Mouse (Mus musculus): ENCODE measurements around the gene Nfix. TPM values are rescaled to one million over a fixed set of nuclear protein-coding genes. Genes with fewer than 3 reads are reported as not detected.

Gene Nfix
- polyA plus RNA-seq, 1 experiment: 98.5 TPM

- TF ChIP-seq POLR2A (IDR thresholded peaks at IDR 0.05; ENCODE audit: borderline replicate concordance, insufficient read depth, low read length) (no peak), CTCF (IDR thresholded peaks at IDR 0.05; ENCODE audit: borderline replicate concordance, insufficient read depth, low read depth, low read length) (no peak)
- WGBS: 40% methylated on average over 11 of the region's 11 CpGs
- peaks cover 41% of the 10 kb centered on the region for H3K4me1 ChIP-seq (ENCODE audit: control insufficient read depth, insufficient read depth, low read length)
- H3K27me3 ChIP-seq (ENCODE audit: control insufficient read depth, insufficient read depth, low read length): no peaks in the 10 kb centered on the region
- DNase-seq: no peak
- H3K4me3 ChIP-seq (replicated peaks; ENCODE audit: insufficient read depth, low read depth, low read length): no peak overlapping the region
- no peak overlapping the region for H3K27ac ChIP-seq (ENCODE audit: insufficient read depth, low read length)
Measured at GRCm38 (mm10) chr8:84716790-84717189, 83.4 kb downstream of the Nfix start.

DNA sequence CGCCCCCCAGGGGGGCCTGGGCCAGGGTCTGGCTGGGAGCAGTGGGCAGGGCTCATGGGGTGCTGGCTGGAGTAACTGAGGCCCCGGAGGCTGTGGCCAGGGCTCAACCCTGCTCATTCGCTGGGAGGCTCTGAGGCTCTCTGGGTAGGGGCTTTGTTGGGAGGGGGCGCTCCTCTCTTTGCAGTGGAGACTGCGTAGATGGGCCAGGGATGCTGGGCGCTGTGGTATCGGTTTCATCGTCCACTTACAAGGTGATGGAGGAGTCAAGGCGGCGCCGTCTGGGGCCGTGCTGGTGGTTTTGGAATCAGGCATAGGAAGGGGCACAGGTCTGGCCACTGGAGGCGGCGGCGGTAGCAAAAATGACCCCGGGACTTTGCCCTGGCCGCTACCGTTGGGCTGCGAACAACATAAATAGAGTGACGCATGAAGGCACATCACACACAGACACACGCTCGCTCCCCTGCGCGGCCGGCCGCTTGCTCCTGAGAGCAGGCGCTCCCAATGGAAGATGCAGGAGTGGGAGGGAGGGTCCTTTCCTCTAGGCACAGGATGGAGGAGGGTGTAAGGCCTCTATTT lies 84.2 kb downstream of the Nfix start:
- 48% methylated on average over 27 of the region's 27 CpGs for WGBS
- DNase-seq: no peak
- H3K27me3 ChIP-seq (ENCODE audit: control insufficient read depth, insufficient read depth, low read length): no peaks in the 10 kb centered on the region
- H3K4me1 ChIP-seq (ENCODE audit: control insufficient read depth, insufficient read depth, low read length): peaks cover 36% of the 10 kb centered on the region
- H3K27ac ChIP-seq (ENCODE audit: insufficient read depth, low read length): no peak overlapping the region
- H3K4me3 ChIP-seq (replicated peaks; ENCODE audit: insufficient read depth, low read depth, low read length): no peak overlapping the region
- no peak for TF ChIP-seq POLR2A (IDR thresholded peaks at IDR 0.05; ENCODE audit: borderline replicate concordance, insufficient read depth, low read length)
- TF ChIP-seq CTCF (IDR thresholded peaks at IDR 0.05; ENCODE audit: borderline replicate concordance, insufficient read depth, low read depth, low read length): no peak

DNA sequence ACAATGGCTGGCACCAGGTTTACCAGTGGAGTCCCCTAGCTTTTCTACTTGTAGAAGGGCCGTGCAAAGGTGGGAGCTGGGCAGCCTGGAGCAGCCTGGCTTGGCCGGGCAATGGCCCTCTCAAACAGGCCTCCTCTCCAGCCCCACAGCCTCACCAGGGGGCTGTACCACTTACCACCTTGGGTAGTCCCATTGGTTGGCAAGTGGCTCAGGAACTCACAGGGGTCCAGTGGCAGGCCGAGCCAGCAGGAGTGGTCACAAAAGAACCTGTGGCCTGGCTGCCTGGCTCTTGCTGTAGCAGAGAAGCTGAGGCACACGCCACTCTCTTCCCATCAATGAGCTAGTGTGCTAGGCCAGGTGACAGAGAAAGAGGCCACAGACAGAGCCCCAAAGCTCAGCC lies 86.0 kb downstream of the Nfix start:
- Histone ChIP-seq H3K27me3 (ENCODE audit: control insufficient read depth, insufficient read depth, low read length) (no peaks in the 10 kb centered on the region), H3K27ac (ENCODE audit: insufficient read depth, low read length) (no peak overlapping the region; the same call in 1 of the 2 replicates), H3K4me3 (replicated peaks; ENCODE audit: insufficient read depth, low read depth, low read length) (no peak overlapping the region), H3K4me1 (ENCODE audit: control insufficient read depth, insufficient read depth, low read length) (peaks cover 27% of the 10 kb centered on the region)
- 45% methylated on average over 4 of the region's 4 CpGs for WGBS
- TF ChIP-seq POLR2A (IDR thresholded peaks at IDR 0.05; ENCODE audit: borderline replicate concordance, insufficient read depth, low read length) (no peak), CTCF (IDR thresholded peaks at IDR 0.05; ENCODE audit: borderline replicate concordance, insufficient read depth, low read depth, low read length) (no peak)
- no peak for DNase-seq

DNA sequence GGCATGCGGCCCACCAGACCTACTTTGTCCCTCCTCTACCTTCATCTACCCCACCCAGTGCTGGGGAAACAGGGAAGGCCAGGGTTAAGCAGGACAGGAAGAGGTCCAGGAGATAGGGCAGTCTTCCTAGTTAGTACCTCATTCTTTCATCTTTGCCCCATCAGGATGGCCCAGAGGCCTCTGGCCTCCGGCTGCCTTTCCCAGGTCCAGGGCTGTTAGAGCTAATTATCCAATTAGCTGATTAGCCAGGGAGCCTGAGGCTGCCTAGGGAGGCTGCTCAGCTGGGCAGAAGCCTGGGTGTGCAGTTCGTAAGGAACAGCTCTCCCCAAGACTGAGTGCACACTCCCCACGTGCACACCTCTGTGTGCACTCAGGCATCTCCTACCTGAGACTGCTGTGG lies 86.8 kb downstream of the Nfix start:
- WGBS: 44% methylated on average over 4 of the region's 4 CpGs
- no peaks in the 10 kb centered on the region for H3K27me3 ChIP-seq (ENCODE audit: control insufficient read depth, insufficient read depth, low read length)
- H3K4me1 ChIP-seq (ENCODE audit: control insufficient read depth, insufficient read depth, low read length): peaks cover 25% of the 10 kb centered on the region
- TF ChIP-seq CTCF (IDR thresholded peaks at IDR 0.05; ENCODE audit: borderline replicate concordance, insufficient read depth, low read depth, low read length) (no peak), POLR2A (IDR thresholded peaks at IDR 0.05; ENCODE audit: borderline replicate concordance, insufficient read depth, low read length) (no peak)
- no peak overlapping the region for H3K4me3 ChIP-seq (replicated peaks; ENCODE audit: insufficient read depth, low read depth, low read length)
- peak overlapping the region; percentile 4; the same call in 1 of the 2 replicates for H3K27ac ChIP-seq (ENCODE audit: insufficient read depth, low read length)
- DNase-seq: no peak

- no peak overlapping the region for H3K27ac ChIP-seq (ENCODE audit: insufficient read depth, low read length)
- no peak for TF ChIP-seq POLR2A (IDR thresholded peaks at IDR 0.05; ENCODE audit: borderline replicate concordance, insufficient read depth, low read length)
- TF ChIP-seq CTCF (IDR thresholded peaks at IDR 0.05; ENCODE audit: borderline replicate concordance, insufficient read depth, low read depth, low read length): no peak
- no peak overlapping the region for H3K4me3 ChIP-seq (replicated peaks; ENCODE audit: insufficient read depth, low read depth, low read length)
- 33% methylated on average over 3 of the region's 3 CpGs for WGBS
- no peaks in the 10 kb centered on the region for H3K27me3 ChIP-seq (ENCODE audit: control insufficient read depth, insufficient read depth, low read length)
- no peak for DNase-seq
- H3K4me1 ChIP-seq (ENCODE audit: control insufficient read depth, insufficient read depth, low read length): peaks cover 24% of the 10 kb centered on the region
Measured at GRCm38 (mm10) chr8:84712759-84713120, 87.4 kb downstream of the Nfix start.

DNA sequence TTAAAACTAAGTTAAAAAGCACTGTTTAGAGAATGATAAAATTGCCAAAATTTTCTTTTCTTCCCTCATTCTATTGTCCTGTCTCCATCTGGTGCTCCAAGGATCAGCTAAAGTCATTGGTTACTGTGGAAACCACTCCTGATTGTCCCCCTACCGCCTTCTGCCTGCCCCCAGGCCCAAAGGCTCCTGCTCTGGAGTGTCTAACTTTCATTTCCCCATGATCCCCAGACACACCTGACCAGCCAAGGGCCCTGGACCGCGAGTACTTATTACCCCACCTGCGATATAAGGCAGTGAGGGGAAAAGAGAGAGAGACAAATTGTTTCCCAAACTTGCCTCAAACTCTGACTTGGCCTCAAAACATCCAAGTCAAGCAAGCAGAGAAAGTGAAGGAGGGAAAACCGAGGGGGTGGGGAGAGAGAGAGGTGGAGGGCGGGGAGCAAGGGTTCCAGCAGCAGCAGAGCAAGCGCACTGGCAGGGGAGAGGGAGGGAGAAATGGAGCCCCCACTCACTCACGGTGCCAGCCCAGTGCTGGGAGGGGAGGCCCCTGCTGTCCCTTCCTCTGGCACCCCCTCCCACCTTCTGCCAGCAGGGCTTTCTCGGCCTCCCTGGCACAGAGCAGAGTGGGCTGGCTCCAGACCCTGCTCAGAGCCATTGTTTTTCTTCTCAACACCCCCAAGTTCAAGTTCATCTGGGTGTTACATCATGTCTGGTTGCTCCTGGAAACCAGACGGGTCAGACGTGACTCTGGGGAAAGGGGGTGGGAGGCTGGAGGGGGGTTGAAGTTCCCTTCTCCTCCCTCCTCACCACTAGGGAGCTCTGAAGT lies 88.0 kb downstream of the Nfix start:
- H3K4me1 ChIP-seq (ENCODE audit: control insufficient read depth, insufficient read depth, low read length): peaks cover 24% of the 10 kb centered on the region
- DNase-seq: peak in 1 of 2 experiments; percentile 49
- no peak overlapping the region for H3K4me3 ChIP-seq (replicated peaks; ENCODE audit: insufficient read depth, low read depth, low read length)
- WGBS: 27% methylated on average over 11 of the region's 11 CpGs
- no peak for TF ChIP-seq CTCF (IDR thresholded peaks at IDR 0.05; ENCODE audit: borderline replicate concordance, insufficient read depth, low read depth, low read length)
- TF ChIP-seq POLR2A (IDR thresholded peaks at IDR 0.05; ENCODE audit: borderline replicate concordance, insufficient read depth, low read length): no peak
- no peak overlapping the region for H3K27ac ChIP-seq (ENCODE audit: insufficient read depth, low read length)
- no peaks in the 10 kb centered on the region for H3K27me3 ChIP-seq (ENCODE audit: control insufficient read depth, insufficient read depth, low read length)

GRCm38 (mm10) chr8:84711312-84711711 lies 88.8 kb downstream of the Nfix start:
- TF ChIP-seq CTCF (IDR thresholded peaks at IDR 0.05; ENCODE audit: borderline replicate concordance, insufficient read depth, low read depth, low read length) (no peak), POLR2A (IDR thresholded peaks at IDR 0.05; ENCODE audit: borderline replicate concordance, insufficient read depth, low read length) (no peak)
- Histone ChIP-seq H3K27ac (ENCODE audit: insufficient read depth, low read length) (no peak overlapping the region), H3K4me1 (ENCODE audit: control insufficient read depth, insufficient read depth, low read length) (peaks cover 19% of the 10 kb centered on the region), H3K27me3 (ENCODE audit: control insufficient read depth, insufficient read depth, low read length) (no peaks in the 10 kb centered on the region), H3K4me3 (replicated peaks; ENCODE audit: insufficient read depth, low read depth, low read length) (no peak overlapping the region)
- 20% methylated on average over 3 of the region's 3 CpGs for WGBS
- no peak for DNase-seq

DNA sequence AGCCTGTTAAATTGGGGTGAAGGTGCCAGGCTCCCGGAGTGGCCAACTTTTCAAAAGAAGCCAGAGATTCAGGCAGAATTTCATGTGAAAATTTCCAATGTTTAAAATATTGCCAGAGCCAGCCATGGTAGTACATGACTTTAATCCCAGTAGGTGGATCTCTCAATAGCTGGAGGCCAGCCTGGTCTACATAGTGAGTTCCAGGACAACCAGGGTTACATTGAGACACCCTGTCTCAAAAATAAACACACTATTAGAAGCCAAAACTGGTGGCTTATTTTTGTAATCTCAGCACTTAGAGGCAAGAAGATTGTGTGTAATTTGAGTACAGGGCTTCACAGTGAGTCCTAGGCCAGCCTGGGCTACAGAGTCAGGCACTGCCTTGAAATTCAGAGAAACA lies 90.2 kb downstream of the Nfix start:
- H3K27ac ChIP-seq (ENCODE audit: insufficient read depth, low read length): peak overlapping the region; percentile 60; the same call in 1 of the 2 replicates
- no peaks in the 10 kb centered on the region for H3K27me3 ChIP-seq (ENCODE audit: control insufficient read depth, insufficient read depth, low read length)
- no peak overlapping the region for H3K4me3 ChIP-seq (replicated peaks; ENCODE audit: insufficient read depth, low read depth, low read length)
- TF ChIP-seq POLR2A (IDR thresholded peaks at IDR 0.05; ENCODE audit: borderline replicate concordance, insufficient read depth, low read length): no peak
- TF ChIP-seq CTCF (IDR thresholded peaks at IDR 0.05; ENCODE audit: borderline replicate concordance, insufficient read depth, low read depth, low read length): no peak
- 37% methylated on average over 1 of the region's 1 CpGs for WGBS
- no peak for DNase-seq
- H3K4me1 ChIP-seq (ENCODE audit: control insufficient read depth, insufficient read depth, low read length): peaks cover 22% of the 10 kb centered on the region

Data from cerebellum, adult 2 months (tissue).